Mouse (Mus musculus) G1E (cell line): ENCODE data around the gene Pdzrn4.

Source experiments
- CTCF ChIP-seq: IDR thresholded peaks from 2 replicates; pipeline ENCODE4 v1.5.1; 2012; ENCODE audit warnings: low read depth, low read length, inconsistent platforms, mixed read lengths
- GATA2 ChIP-seq: IDR thresholded peaks from 2 replicates; pipeline ENCODE4 v1.6.1; 2012; ENCODE audit warnings: low read depth, low read length, inconsistent platforms, borderline replicate concordance
- POLR2AphosphoS5 ChIP-seq: IDR thresholded peaks from 2 replicates; pipeline ENCODE4 v1.6.1; 2012; ENCODE audit warnings: low read depth, low read length, inconsistent platforms; ENCODE audit not compliant: insufficient replicate concordance

DNA sequence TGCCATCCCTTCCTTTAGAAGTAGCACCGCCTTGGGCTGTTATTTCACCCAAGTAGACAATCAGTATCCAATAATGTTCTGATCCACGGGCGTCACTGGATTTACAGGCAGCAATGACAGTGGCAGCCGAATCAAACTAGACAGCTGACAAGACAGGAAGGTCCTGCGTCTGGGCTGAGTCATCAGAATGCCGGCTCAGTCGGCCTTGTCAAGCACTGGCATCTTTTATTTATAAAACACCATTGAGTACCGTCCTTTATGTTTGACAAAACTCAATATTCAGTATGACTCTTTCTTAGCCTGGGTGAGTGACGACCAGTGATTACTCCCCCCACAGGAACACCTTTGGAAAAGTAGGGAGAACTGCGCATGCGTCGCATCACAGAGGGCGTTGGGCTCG, 391.4 kb downstream of the Pdzrn4 start:
- TF ChIP-seq CTCF = no peak
- no peak for TF ChIP-seq POLR2AphosphoS5
- TF ChIP-seq GATA2 = no peak
